Mouse (Mus musculus) layer of hippocampus, adult 8-10 months (tissue): ENCODE results near the gene Neb. TPM values are rescaled to one million over a fixed set of nuclear protein-coding genes. Genes with fewer than 3 reads are reported as not detected.

Source experiments
- DNase-seq, 2 experiments: peaks; one replicate each; pipeline ENCODE4 v3.0.0; 2022; ENCODE audit warnings: low spot score in 2 of 2
- total RNA-seq, 4 experiments: library from RNA; stranded (reverse); gene quantifications; 2 replicates each; pipeline ENCODE4 v1.2.4; 2022

Neb gene
- total RNA-seq, 4 experiments from 2014 or later, result 1.2 to 2.5 (median 1.8) TPM

- no peak for DNase-seq
These were observed 63.1 kb downstream of the Neb start for GRCm38 (mm10) chr2:52314922-52315730.

GRCm38 (mm10) chr2:52310757-52311156 lies 67.5 kb downstream of the Neb start:
- DNase-seq, result peak; percentile 23 to 40

GRCm38 (mm10) chr2:52306635-52307034 lies 71.6 kb downstream of the Neb start:
- no peak for DNase-seq

- no peak for DNase-seq
These were observed 73.7 kb downstream of the Neb start for GRCm38 (mm10) chr2:52304554-52304953.

GRCm38 (mm10) chr2:52303405-52303804 lies 74.9 kb downstream of the Neb start:
- DNase-seq, result no peak

- no peak for DNase-seq
These were observed 80.3 kb downstream of the Neb start for GRCm38 (mm10) chr2:52297969-52298368.

GRCm38 (mm10) chr2:52296779-52297178 lies 81.5 kb downstream of the Neb start:
- no peak for DNase-seq

- DNase-seq, result no peak
These were observed 90.8 kb downstream of the Neb start for GRCm38 (mm10) chr2:52287436-52287835.

GRCm38 (mm10) chr2:52286421-52286820 lies 91.9 kb downstream of the Neb start:
- DNase-seq, result no peak

- DNase-seq, result no peak
These were observed 106.1 kb downstream of the Neb start for GRCm38 (mm10) chr2:52272146-52272545.

GRCm38 (mm10) chr2:52270911-52271310 lies 107.4 kb downstream of the Neb start:
- DNase-seq, result no peak

GRCm38 (mm10) chr2:52262149-52262548 lies 116.1 kb downstream of the Neb start:
- DNase-seq, result peak; percentile 14 to 18

GRCm38 (mm10) chr2:52252037-52252436 lies 126.2 kb downstream of the Neb start:
- no peak for DNase-seq

GRCm38 (mm10) chr2:52248316-52248826 lies 129.9 kb downstream of the Neb start:
- peak in 1 of 2 experiments; percentile 9 for DNase-seq

- no peak for DNase-seq
These were observed 133.2 kb downstream of the Neb start for GRCm38 (mm10) chr2:52245091-52245490.

- DNase-seq, result no peak
These were observed 135.6 kb downstream of the Neb start for GRCm38 (mm10) chr2:52242691-52243090.

GRCm38 (mm10) chr2:52237892-52238291 lies 140.4 kb downstream of the Neb start:
- DNase-seq, result no peak

GRCm38 (mm10) chr2:52227584-52227983 lies 150.7 kb downstream of the Neb start:
- DNase-seq, result no peak

- no peak for DNase-seq
These were observed 153.9 kb downstream of the Neb start for GRCm38 (mm10) chr2:52224366-52224765.

GRCm38 (mm10) chr2:52220074-52220473 lies 158.2 kb downstream of the Neb start:
- peak in 1 of 2 experiments; percentile 10 for DNase-seq

GRCm38 (mm10) chr2:52215945-52216344 lies 162.3 kb downstream of the Neb start:
- DNase-seq, result no peak

GRCm38 (mm10) chr2:52212561-52212961 lies 165.7 kb downstream of the Neb start:
- no peak for DNase-seq

- no peak for DNase-seq
These were observed 166.8 kb downstream of the Neb start for GRCm38 (mm10) chr2:52211358-52211899.
